Mouse (Mus musculus) retina, postnatal 1 day (tissue): ENCODE data around the gene Itpk1.
"Not testable (repeated sequence)": the region's sequence is repeated elsewhere in the genome, so short reads cannot be mapped to it uniquely, and the experiment has no call there.

ENCODE experiments used
- DNase-seq: peaks from one replicate; pipeline ENCODE4 v3.0.0-alpha.2; 2012

Gene Itpk1

DNA sequence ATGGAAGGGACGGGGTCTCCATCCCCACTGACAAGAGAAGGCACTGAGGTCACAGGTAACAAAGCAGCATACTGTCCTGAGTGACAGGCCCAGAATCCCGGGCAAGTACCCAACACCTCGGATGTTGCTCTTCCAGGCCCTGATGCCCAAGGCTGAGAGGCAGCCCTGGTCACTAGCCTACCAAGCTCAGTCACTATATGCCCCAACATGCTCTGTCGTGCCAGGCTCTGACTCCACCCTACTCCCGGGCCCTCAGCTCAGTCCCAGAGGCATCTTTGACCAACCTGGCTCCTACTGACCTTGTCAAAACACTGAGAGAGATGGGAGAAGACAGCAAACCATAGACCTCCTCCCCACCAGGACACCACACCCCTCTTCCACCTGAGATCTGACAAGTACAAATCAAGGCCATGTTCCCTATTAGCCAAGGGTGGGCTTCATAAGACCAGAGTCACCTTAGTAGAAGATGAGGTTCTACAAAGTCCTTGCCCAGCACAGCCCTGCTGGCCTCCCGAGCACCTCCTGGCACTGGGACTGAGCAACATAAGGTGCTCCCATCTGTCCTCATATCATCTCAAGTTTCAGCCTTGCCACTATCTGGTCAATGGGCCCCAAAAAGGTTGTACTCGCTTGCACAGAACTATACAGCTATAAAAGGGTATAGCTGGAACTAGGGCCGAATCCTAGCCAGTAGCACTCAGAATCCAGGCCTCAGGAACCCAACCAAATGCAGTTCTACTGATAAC is 43.7 kb downstream of the Itpk1 start:
- DNase-seq, result no peak

DNA sequence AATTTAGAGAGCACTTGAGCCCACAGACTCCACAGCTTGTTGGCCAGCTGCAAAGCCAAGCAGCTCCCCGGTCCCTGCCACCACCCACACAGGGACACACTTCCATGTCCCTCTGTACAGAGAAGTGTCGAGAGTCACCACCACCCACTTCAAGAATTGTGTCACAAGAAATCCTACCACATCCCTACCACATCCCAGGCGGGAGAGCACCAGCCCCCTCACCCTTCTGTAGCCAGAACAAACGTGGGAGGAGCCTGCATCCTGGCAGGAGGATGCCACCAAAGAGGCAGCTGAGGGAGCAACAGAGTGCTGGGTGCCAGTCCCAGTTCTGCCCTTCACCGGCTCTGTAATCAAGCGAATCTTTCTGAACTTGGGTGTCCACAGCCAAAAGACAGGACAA is 51.7 kb downstream of the Itpk1 start:
- no peak for DNase-seq

DNA sequence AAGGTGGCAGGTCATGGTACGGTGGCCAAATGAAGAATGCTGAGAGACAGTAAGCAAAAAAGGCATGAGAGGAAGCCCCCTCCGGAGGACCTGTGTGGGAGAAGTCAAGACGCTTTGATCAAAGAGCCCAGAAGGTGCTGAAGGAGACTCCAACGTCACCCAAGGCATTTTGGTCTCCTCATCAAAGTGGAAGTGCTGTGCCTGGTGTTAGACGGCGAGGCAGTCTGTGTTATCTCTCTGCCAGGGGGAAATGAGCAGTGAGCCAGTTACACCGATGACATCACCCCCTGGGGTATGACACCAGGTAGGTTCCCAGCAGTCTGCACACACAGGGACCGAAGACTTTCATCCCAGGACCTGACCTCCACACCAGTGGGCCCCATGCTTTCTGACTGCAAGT is 52.3 kb downstream of the Itpk1 start:
- DNase-seq, result no peak

DNA sequence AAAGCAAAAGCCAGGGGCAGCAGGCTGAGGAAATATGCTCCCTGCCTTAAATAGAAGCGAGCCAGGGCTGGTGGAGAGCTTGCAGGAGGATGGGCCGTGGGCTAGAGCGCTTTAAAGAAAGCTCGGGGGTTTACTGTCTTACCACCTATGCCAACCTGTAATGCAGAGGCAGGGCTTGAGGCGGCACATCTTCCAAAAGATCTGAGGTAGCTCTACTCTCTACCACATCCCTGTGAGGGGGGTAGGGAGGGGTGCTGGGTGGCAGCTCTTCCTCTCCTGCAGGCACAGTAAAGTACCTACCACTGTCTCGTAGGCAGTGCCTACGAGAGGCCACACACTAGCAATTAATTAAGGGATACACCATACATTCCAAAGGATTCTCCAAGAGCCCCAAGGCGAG is 52.9 kb downstream of the Itpk1 start:
- no peak for DNase-seq

DNA sequence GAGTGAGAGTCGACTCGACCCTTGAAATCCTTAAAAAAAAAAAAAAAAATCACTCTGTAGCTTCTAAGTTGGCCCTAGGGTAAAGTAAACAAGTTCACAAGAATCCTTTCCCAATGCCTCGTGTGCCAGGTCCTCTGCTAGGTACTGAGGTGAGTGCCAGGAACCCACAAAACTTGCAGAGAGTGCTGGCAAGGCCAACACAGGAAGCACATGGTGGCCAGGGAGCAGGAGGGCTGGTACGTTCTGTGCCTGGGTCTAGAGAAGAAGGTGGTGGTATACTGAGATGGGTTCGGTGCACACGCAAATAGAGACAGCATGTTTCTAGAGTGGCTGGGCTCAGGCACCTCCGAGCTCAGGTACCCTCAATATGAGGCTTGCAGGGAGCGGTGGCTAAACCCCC is 53.3 kb downstream of the Itpk1 start:
- DNase-seq, result no peak

DNA sequence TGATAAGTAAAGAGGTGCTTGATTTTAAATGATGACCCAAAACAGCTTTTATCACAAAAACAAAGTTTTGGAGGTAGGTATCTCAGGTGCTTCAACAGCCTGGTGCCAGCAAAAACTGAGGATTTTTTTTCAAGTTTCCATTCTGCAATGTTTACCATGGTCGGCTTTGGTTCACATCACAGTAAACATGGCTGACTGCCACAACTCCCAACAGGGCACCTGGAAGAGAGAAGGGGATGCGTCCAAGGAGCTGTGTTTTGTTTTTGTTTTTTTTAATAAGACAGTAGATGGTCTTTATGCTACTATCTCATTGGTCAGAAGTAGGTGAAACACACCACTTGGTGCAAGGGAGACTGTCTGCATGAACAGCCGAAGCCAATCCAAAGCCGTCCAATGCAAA is 54.1 kb downstream of the Itpk1 start:
- no peak for DNase-seq

DNA sequence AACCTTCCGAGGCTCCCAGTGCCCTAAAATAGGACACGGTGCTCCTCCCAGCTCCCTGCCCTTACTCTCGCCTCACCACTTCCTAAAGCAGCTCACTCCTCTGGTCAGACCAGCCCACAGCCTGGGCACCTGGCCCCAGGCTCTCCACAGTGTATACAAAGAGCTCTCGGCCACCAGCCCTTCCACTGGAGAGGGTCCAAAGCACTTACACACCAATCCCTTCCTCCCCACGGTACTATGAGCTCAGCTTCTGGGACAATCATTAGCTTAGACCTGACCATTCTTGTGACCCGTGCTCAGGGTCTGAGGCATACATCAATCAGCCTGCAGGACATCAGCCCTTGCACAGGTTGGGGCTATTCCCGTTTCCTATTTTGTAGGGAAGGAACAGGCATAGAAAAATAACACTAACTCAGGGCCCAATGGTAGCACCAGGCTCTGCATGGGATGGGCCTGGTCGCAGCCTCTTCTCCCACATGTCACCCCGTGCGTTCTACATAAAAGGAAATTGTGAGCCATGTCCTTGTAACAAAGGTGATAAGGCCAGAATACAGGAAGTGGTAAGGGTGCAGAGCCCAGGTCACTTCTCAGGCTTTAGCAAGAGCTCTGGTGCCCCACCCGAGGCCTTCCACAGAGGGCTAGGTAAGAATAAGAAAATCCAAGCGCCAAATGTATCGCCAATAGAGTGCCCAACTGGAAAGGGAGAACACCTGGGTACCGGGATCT is 56.7 kb downstream of the Itpk1 start:
- no peak for DNase-seq

DNA sequence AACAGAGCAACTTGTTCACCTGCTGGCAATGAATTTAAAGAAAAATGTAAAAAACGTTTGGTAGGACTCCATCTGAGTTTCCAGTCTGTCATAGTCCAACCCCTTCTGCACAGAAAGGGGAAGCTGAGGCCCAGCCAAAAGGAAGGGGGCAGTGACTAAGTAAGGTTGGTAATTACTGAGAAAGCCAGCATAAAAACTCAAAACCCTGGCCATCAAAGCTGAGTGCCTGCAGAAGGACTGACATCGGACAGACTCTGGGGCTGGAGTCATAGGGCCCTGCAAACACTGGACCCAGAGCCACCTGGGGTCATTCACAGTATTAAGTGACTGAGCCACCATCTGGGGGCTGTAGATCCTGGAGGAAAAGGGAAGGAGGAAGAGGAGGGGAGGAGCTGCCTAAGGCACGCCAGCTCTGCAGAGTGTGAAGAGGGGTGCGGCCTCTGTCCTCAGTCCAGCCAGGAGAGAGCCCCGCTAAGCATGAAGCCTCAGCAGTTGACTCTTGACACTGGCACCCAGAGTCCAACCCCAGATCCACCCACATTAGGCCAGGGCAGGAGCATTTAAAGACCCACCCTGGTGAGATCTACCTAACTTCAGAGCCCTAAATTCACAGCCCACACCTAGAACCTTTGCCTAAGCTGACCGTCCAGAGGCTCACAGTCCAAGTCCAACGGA is 58.0 kb downstream of the Itpk1 start:
- no peak for DNase-seq

DNA sequence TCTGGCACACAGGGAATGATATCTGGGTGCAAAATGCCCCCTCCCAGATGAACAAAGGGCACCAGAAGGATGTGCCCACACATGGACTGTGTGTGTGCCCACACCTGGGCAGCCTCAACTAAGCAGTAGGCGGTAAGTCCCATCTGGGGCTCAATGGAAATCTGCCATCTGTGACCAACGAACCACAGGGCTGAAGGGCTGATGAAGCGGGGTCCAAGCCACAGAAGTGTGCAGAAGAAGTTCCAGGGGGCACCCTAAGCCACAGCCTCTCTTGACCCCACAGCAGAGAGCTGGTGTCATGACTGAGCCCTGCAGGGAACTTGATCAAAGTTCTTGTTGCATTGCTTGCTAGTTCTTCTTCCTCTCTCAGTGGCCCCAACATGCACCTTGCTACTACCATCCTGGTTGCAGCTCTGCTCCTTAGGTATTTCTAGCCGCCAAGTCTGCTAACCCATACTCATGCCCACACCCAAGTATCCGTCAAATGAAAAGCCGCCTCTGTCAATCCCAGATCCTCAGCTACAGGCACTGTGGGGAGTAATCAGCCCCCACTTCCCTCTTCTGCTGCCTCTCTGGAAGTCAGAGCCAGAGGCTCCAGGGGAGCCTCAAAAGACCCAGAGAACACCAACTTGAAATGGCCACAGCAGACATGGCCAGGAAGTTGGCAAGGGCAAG is 58.7 kb downstream of the Itpk1 start:
- no peak for DNase-seq

DNA sequence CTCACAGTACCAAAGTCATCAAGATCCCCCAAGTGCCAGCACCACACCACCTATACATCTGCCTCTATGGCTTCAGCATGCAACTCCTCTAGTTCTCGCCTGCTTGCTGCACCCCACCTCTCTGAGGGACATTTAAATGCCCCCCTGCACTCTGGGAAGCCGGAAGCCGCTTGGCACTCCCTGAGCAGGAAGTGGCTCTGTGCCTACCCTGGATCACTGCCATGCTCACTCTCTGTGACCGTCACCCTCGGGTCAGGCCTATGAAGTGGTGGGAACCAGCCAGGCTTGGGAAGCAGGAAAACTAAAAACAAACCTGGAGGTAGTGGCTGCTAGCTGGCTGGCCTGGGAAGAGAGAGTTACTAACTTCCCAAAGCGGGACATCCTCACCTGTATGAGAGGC is 61.4 kb downstream of the Itpk1 start:
- DNase-seq, result no peak

DNA sequence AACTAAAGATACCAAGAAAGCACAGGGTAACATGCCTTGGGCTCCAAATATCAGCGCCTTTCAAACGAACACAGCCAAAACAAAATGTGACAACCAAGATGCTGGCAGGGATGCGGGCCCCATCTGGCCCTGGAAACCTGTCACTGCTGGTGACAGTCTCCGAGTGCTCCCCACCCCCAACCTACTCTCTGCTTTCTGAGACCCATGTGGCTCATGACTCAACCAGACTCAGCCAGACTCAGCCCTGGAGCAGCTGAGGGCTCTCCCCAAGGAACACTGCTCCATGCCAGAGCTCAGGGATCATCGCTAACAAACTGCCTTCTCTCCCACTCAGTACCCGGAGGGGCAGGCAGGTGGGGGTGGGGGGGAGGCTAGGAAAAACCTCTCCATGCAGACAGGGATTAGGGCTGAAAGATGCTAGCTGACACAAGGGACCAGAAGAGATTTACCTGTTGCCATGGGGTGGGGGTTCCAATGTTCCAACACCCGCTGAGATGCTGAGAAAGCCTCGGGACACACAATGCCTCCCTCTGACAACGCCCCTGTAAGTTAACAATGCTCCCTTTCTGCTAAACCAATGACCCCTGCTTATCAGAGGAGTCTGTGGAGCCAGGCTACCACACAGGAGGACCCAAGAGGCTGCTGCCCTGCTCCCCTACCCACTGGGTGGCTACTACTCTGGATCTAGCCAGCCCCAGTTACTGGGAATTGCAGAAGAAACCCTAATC is 64.1 kb downstream of the Itpk1 start:
- peak; percentile 88 for DNase-seq

DNA sequence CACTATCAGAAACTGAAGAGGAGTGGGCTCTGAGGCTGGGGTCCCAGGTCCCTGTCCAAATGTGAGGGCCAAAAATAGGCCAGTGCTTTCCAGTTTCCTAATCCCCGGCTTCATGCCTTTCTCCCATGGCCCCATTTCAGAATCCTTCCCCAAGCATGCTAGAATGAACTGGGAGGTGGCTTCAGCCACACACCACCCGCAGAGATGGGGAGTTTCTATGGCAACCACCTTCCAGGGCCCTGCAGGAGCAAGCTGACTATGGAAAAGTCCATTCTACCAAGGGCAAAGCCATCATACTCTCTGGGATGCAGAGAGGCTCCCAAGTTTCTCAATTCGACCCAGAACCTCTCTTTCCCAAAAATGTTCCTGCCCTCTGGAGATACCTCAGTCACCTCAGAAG is 65.9 kb downstream of the Itpk1 start:
- DNase-seq, result no peak

DNA sequence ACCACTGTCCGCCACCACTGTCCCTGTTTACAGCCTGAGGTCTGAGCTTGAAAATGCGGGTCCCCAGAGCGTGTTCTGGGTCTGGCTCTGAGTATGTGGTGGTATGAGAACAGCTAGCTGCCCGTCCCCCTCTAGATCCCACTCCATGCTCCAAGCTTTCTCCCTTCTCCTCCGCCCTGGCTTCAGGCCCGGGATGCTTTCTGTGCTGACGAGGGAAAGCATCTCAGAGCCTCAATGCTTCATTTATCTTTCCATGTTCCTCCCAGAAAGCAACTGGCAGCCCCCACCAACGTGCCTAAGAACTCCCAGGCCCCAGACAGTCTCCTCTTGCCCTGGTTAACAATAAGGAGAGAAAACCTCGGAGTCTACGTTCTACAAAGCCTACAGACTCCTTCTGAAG is 67.5 kb downstream of the Itpk1 start:
- no peak for DNase-seq

DNA sequence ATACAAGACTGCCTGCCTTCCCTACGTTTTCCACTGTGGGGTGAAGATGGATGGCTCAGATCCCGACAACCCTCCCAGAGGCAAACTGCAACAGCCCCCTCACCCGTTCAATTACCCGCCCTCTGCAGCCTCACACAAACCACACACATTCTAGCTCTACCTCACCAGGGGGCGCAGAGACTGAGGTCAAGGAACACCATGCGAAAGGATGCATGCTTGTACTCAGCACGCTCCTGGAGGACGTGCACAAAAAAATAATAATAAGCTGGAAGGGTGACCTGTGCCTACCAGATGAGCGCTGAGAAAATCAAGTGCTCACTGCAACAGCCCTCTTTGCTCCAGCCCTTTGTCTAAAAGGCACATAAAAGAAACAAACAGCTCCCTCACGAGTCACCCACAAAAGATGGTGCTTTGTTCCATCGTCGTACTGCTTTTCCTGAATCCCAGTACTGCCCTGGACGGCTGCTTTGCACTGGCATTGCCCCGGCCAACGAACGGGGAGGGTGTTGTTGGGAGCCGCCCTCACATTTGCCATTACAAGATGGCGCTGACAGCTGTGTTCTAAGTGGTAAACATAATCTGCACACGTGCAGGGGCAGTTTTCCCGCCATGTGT is 70.2 kb downstream of the Itpk1 start:
- DNase-seq, result no peak

DNA sequence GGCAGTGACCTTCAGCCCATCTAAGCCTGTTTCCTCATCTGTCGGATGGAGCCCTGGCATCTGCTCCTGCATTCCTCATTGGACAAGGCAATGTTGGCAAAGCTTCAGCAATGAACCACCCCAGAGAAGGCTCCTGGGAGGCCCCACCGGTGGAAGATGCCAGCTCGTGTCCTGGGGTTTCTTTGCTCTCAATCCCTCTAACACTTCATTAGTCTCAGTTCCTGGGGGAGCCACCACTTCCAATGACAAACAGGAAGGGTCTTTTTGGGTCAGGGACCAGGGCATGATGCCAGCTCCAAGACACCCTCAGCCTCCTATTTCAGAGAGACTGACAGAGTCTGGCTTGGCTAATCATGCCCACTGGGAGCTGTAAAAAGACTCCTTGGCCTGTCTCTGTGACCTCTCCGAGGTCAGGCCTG is 71.6 kb downstream of the Itpk1 start:
- DNase-seq, result peak; percentile 67

DNA sequence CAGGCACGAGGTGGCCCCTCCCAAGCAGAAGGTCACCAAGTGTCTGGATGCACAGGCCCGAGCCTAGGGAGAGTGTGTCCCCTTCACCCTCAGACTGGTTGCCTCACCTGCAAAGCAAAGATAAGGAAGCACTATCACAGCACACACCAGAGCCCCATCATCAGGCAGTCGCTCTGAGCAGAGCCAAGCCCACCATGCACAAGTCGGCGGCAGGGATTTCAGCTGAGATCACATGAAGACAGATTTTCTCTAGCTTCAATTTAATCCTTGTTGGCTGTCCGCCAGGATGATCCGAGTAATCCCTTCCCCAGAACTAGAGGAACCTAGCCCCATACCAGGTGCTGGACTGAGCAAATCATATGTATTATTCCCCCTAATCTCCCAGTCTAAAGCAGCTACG is 73.0 kb downstream of the Itpk1 start:
- peak; percentile 94 for DNase-seq

DNA sequence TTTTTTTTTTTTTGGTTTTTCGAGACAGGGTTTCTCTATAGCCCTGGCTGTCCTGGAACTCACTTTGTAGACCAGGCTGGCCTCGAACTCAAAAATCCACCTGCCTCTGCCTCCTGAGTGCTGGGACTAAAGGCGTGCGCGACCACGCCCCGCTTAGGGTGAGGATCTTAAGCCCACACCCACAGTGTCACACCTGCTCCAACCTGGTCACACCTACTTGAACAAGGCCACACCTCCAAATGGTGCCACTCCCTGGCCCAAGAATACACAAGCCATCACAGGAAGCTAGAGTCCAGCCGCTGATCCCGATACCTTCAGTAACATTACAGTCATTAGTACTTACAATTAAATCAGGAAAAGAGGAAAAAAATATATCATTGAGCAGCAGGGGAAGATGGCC is 74.3 kb downstream of the Itpk1 start:
- DNase-seq, result not testable (repeated sequence)

DNA sequence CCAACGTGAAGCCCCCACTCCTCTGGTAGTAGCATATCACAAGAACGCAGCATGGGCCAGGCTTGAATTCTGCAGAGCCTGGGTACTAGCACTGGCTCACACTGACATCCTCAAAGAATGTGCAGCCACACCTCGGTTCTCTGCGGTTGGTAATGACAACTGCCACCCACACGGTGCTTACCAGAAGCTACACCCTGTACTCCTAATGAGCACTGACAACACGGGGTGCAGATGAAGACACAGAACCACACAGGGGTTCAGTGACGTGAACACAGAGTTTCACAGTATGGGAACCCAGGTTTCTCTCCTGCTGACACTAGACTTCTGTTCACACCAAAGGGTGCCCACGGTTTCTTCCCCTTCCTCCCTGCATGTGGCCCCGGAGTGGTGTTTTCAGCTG is 76.5 kb downstream of the Itpk1 start:
- DNase-seq, result no peak

DNA sequence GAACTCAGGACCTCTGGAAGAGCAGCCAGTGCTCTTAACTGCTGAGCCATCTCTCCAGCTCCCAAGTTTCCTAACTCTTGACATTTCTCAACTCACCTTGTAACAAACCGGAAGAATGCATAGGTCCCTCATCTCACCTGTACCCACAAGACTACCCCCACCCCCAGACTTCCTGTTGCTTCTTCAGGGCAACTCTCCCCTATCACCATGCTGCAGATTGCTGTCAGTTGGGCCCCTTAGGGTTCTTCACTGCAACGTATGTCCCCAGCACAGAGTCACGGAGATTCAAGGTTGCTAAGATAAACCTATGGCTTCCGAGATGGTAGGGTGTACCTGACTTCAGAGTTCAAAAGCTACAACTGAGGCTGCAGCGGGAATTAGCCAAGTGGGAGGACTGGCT is 77.2 kb downstream of the Itpk1 start:
- DNase-seq, result no peak

DNA sequence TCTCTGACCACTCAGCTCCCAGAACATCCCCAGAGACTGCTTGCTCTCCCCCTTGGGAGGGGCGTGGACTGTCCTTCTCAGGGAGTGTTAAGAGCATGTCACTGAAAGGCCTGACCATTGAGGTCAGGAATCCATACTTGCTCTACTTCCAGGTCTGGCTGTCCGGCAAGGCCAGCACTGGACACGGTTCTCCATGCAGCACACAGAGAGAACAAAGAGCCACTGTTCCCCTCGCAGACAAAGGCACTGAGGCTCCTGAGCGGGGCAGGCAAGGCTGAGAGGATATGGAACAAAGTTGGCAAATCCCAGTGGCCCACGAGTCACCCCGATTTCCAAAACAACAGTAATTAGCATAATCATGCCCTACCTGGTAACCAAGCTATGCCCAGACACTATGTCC is 77.9 kb downstream of the Itpk1 start:
- DNase-seq, result peak; percentile 84

DNA sequence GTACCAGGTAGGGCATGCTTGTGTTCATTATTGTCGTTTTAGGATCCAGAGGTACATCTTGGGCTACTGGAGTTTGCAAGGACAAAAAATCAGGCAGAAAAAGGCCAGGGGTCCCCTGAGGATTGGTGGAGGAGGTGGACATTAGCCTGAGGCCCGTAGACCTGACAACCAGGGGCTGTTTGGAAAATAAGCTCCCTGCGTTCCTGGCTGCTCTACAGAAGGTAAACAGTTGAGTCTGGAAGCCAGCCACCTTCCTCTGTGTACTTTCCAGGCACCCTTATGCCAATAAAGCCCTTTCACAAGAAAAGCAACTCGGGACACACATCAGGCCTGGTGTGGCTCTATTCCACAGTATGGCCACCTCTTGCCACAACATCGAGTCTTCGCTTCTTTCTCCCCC is 79.0 kb downstream of the Itpk1 start:
- DNase-seq, result no peak

DNA sequence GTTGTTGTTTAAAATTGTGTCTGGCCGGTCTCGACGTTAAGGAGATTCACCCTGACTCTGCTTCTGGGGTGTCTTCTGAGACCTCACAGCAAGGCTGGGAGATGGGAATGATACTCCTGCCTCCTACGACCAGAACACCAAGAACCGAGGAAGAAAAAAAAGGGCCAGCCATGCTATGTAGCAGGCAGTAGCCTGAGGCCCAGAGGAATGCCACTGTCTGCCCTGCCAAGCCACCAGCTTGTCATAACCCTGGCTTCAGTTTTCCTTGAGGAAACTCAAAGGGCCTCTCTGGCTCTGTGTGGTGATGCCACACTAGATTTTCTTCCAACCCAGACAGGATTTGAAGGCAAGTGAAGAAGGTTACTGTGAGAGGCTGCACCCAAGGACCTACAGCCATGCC is 79.6 kb downstream of the Itpk1 start:
- DNase-seq, result no peak
